Mouse (Mus musculus): ENCODE results near the gene Gm42906.

Gene Gm42906

DNA sequence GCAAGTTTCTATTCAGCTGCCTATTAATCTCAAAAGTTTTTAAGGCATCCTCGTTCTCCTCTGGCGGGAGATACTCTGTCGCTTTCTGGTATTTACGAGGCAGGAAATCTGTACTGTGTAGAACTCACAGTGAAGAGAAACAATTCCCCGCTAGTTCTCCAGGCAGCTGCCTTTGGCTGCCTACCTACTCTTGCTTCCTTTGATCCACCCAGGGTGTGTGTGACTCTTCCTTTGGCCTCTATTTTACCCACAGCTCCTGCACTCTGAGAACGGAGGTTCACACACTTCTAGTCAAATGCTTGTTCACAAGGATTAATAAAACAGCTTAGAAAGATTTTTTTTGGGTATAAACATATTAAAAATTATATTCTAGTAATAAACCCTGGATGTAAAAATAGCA is 338.8 kb downstream of the Gm42906 start:
- in situ Hi-C loops (cut with MboI; ENCODE audit: unreplicated experiment in 2 of 2), result no loop called here

DNA sequence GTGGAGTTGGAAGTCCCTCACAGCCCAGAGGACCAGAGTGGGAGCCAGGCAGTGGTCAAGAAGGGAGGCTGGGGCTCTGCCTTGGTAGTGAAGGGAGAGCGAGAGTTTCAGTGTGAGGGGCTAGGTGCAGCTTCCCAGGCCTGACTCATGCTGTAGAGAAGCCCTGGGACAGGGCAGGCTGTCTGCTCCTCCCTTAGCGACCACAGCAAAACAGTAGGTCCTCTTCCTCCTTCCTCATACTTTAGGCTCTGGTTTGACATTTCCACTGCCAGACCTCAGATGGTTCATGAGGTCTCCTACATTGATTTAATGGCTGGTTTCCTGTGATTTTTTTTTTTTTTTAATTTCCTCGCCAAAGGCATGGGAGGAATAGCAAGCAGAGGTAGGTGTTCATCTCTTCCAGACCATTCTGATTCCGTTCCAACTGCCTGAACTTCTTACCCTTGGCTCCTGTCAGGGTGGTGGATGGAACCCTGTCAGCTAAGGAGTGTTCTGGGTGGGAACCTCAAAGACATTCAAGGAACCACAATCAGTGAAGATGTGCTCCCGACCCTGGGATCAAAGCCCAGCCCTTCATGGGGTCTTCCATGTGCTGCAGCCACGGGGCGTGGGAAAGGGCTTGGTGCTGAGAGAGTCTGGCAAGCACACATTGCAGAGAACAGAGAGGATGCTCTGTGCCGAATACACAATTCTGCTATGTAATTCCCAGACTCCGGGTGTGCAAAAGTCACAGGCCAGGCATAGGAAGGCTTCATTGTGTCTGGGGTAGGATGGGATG is 341.3 kb downstream of the Gm42906 start:
- in situ Hi-C loops (cut with MboI; ENCODE audit: unreplicated experiment in 2 of 2), result no loop called here

- in situ Hi-C loops (cut with MboI; ENCODE audit: unreplicated experiment in 2 of 2), result no loop called here
Observed at GRCm38 (mm10) chr5:151085749-151086148, 342.2 kb downstream of the Gm42906 start.

- in situ Hi-C loops (cut with MboI; ENCODE audit: unreplicated experiment in 2 of 2), result no loop called here
Observed at GRCm38 (mm10) chr5:151080276-151080675, 347.7 kb downstream of the Gm42906 start.

DNA sequence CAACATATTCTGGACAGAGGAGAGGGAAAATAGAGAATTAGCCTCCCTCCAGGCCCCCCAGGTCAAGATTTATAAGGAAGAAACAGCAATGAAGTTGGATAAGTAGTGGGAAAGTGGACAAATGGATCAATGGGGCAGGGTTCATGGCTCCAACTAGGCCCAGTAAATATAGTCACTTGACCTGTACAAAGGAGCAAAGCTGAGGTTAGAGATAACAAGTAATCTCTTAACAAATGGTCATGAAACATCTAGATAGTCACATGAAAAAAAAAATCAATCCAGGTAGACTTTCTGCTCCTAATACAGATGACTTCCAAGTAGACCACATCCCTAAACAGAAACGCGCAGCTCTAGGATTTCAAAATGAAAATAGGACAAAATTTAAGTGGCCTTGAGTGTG is 350.0 kb downstream of the Gm42906 start:
- in situ Hi-C loops (cut with MboI; ENCODE audit: unreplicated experiment in 2 of 2), result no loop called here

GRCm38 (mm10) chr5:151076917-151077316 is 351.0 kb downstream of the Gm42906 start:
- in situ Hi-C loops (cut with MboI; ENCODE audit: unreplicated experiment in 2 of 2), result no loop called here

DNA sequence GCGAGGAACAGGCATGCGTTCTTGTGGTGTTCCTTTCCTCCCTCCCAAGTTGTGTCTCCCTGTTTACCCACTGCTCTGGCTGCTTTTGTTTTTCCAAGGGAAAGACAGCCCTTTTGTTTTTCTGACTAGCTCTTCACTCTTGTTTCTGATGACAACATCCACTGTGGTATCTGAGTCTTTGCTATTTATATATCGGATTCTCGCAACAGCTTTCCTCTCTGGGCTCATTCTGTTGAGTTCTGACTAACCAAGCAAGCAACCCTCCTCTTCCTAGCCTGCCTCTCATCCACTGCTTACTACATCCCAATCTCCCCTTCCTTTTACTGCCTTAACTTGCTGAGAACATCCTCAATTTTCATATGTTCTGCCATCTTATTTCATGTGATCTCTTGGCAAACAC is 353.7 kb downstream of the Gm42906 start:
- in situ Hi-C loops (cut with MboI; ENCODE audit: unreplicated experiment in 2 of 2), result no loop called here

DNA sequence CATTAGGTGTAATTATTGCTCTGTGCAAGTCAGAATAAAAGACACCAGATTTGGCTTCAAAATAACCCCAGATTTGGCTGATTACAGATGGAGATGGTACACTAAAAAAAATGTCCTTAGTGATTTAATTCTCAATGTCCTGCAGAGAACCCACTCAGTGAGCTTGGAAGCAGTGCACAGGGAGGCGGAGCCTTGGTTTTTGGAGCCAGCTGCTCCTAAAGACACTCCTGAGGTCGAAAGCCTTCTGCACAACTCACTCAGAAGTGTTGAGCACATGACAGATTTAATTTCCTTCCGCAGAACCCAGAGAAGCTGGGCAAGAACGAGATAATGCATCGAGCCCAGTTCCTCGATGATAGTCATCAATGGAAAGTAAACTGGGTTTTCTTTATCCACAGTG is 356.5 kb downstream of the Gm42906 start:
- in situ Hi-C loops (cut with MboI; ENCODE audit: unreplicated experiment in 2 of 2), result no loop called here

DNA sequence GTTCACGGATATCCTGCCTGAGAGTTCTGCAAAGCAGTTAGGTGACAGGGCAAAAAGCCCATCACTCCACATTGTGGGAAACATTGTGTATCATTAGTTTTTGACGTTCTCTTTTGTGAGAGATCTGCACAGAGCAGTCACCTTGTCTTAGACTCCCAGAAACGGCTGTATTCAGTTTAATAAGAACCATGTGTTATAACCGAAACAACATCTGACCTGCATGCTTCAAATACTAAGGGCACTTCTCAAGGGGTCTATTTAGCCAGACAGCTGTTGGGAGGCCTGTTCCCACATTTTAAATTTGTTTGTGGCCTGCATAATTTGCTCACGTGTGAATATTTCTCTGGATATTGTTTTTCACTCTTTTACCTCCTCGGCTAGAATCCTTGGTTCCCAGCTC is 357.1 kb downstream of the Gm42906 start:
- in situ Hi-C loops (cut with MboI; ENCODE audit: unreplicated experiment in 2 of 2), result no loop called here

DNA sequence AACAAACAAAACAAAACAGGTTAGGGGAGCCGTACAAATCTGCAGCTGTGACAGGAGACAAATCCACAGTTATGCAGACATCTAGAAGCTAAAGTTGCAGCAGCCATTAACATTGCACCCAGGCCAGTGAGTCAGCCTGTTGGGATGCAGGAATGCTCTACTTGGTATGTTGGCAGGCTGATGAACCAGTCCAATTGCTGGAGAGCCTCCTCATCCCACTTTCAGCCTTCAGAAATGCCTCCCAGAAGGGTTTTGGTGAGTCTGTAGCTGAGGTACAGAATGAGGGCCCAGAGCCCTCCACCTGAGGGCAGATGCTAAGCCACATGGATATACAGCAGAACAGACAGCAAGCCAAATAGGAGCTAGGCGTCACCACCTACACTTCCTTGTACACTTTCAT is 358.4 kb downstream of the Gm42906 start:
- in situ Hi-C loops (cut with MboI; ENCODE audit: unreplicated experiment in 2 of 2), result no loop called here

DNA sequence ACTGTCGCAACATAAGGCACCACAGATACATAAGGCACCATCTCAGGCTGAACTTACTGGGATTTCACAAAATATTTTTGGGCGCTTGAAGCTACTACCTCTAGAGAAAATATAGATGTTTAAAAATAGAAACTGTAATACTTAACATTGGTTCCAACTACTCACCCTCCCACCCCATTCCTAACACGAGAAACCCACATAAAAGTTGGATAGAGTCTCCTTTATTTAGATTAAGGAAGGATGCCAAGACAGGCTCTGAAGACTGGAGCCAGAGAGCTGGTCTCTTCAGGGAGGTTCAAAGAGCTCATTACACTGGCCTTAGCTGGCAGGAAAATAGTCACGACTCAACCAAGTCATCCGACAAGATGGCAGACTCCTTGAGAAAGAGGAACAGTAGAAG is 361.9 kb downstream of the Gm42906 start:
- in situ Hi-C loops (cut with MboI; ENCODE audit: unreplicated experiment in 2 of 2), result no loop called here

DNA sequence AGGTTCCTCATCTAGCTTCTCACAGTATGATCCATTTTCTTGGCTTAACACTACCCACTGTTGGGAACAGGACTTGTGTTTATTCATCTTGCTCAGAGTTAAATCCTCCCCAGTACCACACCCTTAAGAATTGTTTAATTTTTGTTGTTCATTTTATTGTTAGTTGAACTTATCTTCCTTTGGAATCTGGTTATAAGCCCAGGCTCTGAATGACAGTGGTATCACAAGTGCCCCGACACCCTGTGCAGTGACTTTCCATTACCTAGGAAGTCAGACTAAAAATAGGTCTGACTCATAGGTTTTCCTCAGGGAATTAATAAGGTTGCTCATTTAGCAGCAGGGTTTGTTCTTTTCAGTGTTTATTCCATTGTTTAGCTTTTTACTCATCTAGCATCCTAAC is 362.7 kb downstream of the Gm42906 start:
- in situ Hi-C loops (cut with MboI; ENCODE audit: unreplicated experiment in 2 of 2), result no loop called here

GRCm38 (mm10) chr5:151061942-151062341 is 366.0 kb downstream of the Gm42906 start:
- in situ Hi-C loops (cut with MboI; ENCODE audit: unreplicated experiment in 2 of 2), result no loop called here

DNA sequence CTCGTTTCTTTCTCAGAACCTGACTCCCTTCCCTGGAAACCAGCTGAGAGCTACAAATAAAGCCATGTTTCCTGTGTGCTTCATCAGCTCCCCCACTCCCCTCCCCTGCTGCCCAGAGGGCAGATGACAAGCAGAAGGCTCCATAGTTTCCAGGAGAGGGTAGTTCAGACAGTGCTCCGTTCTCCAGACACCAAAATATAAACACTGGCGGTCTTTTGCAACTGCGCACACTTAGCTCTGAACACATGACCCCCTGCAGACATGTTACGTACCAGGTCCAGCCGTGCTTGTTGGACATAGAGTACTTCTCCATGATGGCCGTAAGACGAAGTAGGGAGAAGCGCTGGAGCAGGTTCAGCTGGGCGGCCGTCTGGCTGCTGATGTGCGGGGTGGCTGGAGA is 367.5 kb downstream of the Gm42906 start:
- in situ Hi-C loops (cut with MboI; ENCODE audit: unreplicated experiment in 2 of 2), result no loop called here

DNA sequence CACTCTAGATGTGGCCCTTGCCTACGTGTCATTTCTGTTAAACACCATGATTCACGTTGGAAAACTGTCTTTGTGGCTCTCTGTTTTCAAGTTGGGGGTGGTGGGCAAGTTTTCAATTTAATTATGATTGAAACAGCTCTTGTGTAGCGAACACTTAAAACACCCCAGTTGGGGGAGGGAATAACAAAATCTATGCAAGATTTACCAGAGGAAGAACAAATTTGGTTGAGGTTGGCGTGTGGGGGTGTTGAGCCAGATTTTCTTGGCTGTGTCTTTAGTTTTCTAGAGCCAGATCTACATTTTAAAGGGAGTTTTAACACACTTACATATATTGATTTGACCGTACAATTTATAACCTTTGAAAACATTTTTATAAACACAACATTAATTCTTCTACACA is 368.2 kb downstream of the Gm42906 start:
- in situ Hi-C loops (cut with MboI; ENCODE audit: unreplicated experiment in 2 of 2), result no loop called here

DNA sequence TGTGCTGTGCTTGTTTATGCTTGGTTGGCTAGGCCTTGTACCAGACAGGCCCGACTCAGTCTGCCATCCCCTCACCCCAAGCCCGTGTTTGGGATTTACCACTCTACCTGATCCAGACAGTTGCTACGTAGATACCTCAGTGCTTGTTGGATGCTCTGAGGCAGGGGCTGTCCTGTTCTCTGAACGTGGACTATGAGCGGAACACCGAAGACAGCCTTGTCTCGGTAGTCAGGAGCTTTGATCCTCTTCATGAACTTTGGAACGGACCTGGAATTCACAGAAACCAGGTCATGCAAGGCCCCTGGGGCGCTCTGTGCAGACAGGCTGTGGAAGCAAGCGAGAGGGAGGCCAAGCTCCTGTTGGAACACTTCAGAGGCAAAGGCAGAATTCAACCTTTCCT is 368.6 kb downstream of the Gm42906 start:
- in situ Hi-C loops (cut with MboI; ENCODE audit: unreplicated experiment in 2 of 2), result no loop called here

DNA sequence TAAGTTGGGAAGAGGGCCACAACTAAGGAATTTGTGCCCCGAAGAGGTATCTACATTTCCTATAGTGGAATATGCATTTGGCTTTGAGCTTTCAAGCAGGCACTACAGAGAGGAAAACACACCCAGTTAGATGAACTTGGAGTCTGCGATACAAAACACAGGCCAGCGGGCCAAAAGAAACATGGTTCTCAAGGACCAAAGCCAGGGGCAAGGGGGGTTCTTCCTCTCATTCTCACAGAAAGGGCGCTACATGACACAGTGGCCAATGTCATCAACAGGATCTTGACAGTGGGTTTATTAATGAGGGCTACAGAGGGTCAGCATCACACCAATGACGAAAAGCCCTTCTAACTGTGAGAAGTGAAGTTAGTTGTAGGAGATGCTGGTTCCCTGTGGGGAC is 370.2 kb downstream of the Gm42906 start:
- in situ Hi-C loops (cut with MboI; ENCODE audit: unreplicated experiment in 2 of 2), result no loop called here

- in situ Hi-C loops (cut with MboI; ENCODE audit: unreplicated experiment in 2 of 2), result no loop called here
Observed at GRCm38 (mm10) chr5:151056920-151057294, 371.1 kb downstream of the Gm42906 start.

- in situ Hi-C loops (cut with MboI; ENCODE audit: unreplicated experiment in 2 of 2), result no loop called here
Observed at GRCm38 (mm10) chr5:151056255-151056919, 371.6 kb downstream of the Gm42906 start.

DNA sequence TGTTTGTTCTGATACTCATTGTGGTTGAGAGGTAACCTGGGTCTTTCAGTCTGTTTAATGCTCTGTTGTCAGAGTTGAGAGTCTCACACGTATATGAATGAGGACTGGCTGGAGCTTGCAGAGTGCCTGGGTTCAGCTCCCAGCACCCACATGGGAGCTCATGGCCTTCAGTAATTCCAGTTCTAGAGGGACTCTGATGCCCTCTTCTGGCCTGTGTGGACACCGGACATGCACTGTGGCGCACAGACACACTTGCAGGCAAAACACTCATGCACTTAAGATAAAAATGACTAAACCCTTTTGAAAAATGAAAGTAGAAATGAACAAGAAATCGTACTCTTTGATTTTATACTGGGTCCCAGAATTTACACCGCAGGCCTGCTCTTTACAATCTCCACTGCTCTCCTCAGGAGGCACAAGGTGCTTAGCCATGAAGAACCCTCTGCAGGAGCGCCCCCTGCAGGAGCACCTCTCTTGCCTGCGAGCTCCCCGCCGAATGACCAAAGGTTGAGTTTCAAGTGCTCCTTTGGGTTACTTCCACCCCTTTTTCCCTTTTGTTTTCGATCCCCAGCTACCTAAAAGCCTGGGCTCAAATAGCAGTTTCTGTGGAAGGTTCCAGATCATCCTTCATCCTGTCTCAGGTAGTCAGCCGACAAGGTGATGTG is 372.4 kb downstream of the Gm42906 start:
- in situ Hi-C loops (cut with MboI; ENCODE audit: unreplicated experiment in 2 of 2), result no loop called here

DNA sequence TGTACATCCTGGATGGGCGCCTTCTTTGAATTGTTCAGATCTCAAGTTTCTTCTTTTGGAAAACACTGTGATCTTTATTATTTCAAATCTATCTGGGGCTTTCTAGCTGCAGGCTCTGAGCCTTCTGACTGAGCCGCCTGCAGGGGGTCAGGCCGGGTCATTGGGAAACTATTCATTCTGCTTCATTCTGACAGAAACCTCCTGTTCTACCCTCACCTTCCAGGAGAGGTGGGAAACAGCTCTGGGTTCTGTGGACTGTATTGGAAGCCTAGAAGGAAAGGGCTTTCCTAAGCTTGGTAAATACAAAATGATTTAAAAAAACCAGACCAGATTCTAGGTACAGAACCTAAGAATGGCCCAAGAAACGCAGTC is 373.2 kb downstream of the Gm42906 start:
- in situ Hi-C loops (cut with MboI; ENCODE audit: unreplicated experiment in 2 of 2), result no loop called here

Data from v-Abl transformed pro-B cells (cell line).